Mouse (Mus musculus) myocyte (in vitro differentiated cells): ENCODE measurements around the gene Ern1.

Experiments used
- E2F4 ChIP-seq: IDR thresholded peaks from one replicate; pipeline ENCODE4 v1.6.1; 2011; ENCODE audit warnings: mild to moderate bottlenecking, control low read depth, moderate library complexity; ENCODE audit not compliant: insufficient read depth
- MYOG ChIP-seq, 3 experiments: IDR thresholded peaks; one replicate each; pipeline ENCODE4 v1.6.1; 2011; ENCODE audit warnings: control low read depth in 2 of 3, low read depth in 2 of 3, mild to moderate bottlenecking in 2 of 3; ENCODE audit not compliant: insufficient read length in 2 of 3, control insufficient read depth in 1 of 3, insufficient read depth in 1 of 3
- POLR2A ChIP-seq: IDR thresholded peaks from one replicate; pipeline ENCODE4 v1.6.1; 2011; ENCODE audit warnings: low read depth, mild to moderate bottlenecking, control low read depth, moderate library complexity; ENCODE audit not compliant: insufficient read length
- REST ChIP-seq: IDR thresholded peaks from one replicate; pipeline ENCODE4 v1.6.1; 2011; ENCODE audit warnings: mild to moderate bottlenecking, control low read depth, moderate library complexity; ENCODE audit not compliant: insufficient read depth, insufficient read length
- TCF12 ChIP-seq: IDR thresholded peaks from one replicate; pipeline ENCODE4 v1.6.1; 2011; ENCODE audit warnings: mild to moderate bottlenecking, control low read depth; ENCODE audit not compliant: poor library complexity, insufficient read depth, severe bottlenecking

DNA sequence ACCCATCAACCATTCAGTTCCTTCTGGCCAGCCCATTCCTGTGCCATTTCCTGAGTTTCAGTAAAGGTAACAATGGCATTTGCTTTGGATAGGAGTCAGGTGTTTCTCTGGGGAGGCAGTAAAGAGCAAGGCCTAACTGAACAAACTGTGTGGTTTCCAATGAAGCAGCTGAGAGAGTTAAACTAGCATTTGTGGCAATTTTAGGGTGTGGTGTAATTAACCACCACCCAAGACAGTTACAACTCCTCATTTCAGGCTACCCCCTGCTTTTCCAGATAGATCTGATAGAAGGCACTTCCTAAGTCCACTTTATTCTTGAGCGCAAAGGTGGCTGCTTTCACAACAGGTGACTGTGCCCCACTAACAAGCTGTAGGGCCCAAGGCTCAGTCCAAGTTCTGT, 19.1 kb downstream of the Ern1 start:
- no peak for TF ChIP-seq E2F4
- TF ChIP-seq POLR2A, result no peak
- TF ChIP-seq TCF12, result no peak
- TF ChIP-seq MYOG (IDR thresholded peaks at IDR 0.05; ENCODE audit: control insufficient read depth in 1 of 3, insufficient read depth in 1 of 3, insufficient read length in 2 of 3, low read depth in 2 of 3), result no peak
- TF ChIP-seq REST, result no peak
